Mouse (Mus musculus): ENCODE measurements at regions not wholly inside any gene's neighbourhood (a gene's known extent, or its start where the extent isn't known, plus 50 kb on each side); places are given as distances from the start of the nearest gene placed in this dataset.

DNA sequence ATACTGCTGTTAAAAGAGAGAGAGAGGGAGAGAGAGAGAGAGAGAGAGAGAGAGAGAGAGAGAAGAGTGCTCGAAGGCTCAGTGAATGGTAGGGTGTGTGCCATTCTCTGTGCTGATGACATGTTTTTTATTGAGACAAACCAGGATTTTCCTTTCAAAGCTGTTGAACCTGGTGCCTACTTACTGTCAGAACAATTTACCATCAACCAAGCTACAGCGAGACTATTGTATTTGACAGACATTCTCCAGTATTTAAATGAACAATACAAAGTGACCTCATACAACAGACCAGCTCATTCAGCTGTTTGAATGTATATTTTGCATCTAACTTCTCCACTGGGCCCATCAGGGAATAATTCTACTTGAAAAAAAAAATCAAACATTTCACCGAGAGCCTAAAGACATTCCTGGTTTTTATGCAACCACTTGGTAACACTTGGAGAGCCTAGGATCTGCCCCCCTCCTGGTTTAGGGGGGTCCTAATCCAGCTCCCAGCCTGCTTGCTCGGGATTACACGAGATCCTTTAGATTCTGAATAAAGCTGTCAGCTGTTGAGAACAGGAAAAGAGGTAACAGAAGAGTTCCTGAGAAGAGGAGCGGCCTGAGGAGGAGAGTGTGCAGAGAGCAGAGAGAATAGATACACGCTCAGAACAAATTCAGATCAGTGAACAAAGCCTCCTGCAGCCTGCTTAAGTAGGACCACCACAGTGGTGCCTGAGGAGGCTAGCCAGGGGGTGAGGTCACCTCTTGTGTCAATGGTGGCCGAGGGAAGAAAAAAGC, 117.3 kb downstream of the Anapc10 start:
- peak; percentile 44; the same call in 1 of the 2 replicates for ATAC-seq (ENCODE audit: low FRiP score, low read depth)
- Histone ChIP-seq H3K27ac (no peak overlapping the region), H3K9ac (no peak overlapping the region), H3K9me3 (no peaks in the 10 kb centered on the region), H3K27me3 (replicated peaks) (no peaks in the 10 kb centered on the region), H3K4me1 (peaks cover 5% of the 10 kb centered on the region; the same call in 1 of the 2 replicates), H3K36me3 (no peaks in the 10 kb centered on the region), H3K4me2 (replicated peaks) (peak overlapping the region; percentile 24; the same call in 1 of the 2 replicates), H3K4me3 (no peak overlapping the region)
- 31% methylated on average over 8 of the region's 8 CpGs for WGBS

GRCm38 (mm10) chr8:79829543-79829890, 117.9 kb downstream of the Anapc10 start:
- Histone ChIP-seq H3K9ac (no peak overlapping the region), H3K4me1 (peaks cover 5% of the 10 kb centered on the region; the same call in 1 of the 2 replicates), H3K9me3 (no peaks in the 10 kb centered on the region), H3K36me3 (no peaks in the 10 kb centered on the region), H3K27ac (no peak overlapping the region), H3K27me3 (replicated peaks) (no peaks in the 10 kb centered on the region), H3K4me2 (replicated peaks) (peak overlapping the region; percentile 24; the same call in 1 of the 2 replicates), H3K4me3 (no peak overlapping the region)
- no peak for ATAC-seq (ENCODE audit: low FRiP score, low read depth)
- WGBS = 25% methylated on average over 11 of the region's 11 CpGs

DNA sequence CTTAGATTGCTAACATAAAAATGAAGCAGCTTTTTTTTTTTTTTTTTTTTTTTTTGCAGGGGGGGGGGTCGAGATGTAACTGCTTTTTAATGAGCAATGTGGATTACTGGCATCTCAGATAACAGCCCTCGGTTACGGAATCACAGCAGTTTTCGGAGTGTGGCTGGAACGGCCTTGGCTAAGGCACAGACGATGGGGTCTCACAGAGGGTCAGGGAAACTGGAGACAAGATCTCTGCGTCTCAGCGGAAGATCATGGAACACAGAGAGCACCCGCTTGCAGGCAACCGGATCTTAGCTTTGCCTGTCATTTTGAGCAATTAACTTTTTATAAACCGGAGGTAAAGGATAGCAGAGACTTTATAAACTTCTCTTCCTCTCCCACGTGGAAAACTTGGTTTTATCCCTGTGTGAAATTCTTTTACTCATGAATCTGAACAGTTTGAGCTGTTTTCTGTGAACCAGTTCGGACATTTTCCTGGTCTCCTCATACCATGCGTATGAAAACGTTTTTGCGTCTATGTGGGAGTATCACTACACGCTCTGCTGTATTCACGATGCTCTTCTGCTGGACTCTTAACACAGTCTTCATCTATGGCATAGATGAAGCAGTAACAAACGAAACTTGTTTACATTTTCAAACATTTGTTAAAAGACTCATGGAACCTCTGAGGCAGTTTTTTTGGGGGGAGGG, 118.5 kb downstream of the Anapc10 start:
- H3K4me1 ChIP-seq = peaks cover 5% of the 10 kb centered on the region; the same call in 1 of the 2 replicates
- no peak for ATAC-seq (ENCODE audit: low FRiP score, low read depth)
- no peaks in the 10 kb centered on the region for H3K36me3 ChIP-seq
- H3K4me2 ChIP-seq (replicated peaks) = no peak overlapping the region
- H3K4me3 ChIP-seq = no peak overlapping the region
- no peak overlapping the region for H3K9ac ChIP-seq
- no peaks in the 10 kb centered on the region for H3K9me3 ChIP-seq
- 78% methylated on average over 19 of the region's 19 CpGs for WGBS
- no peak overlapping the region for H3K27ac ChIP-seq
- H3K27me3 ChIP-seq (replicated peaks) = no peaks in the 10 kb centered on the region

GRCm38 (mm10) chr8:79838961-79839360, 127.3 kb downstream of the Anapc10 start:
- Histone ChIP-seq H3K36me3 (no peaks in the 10 kb centered on the region), H3K4me2 (replicated peaks) (no peak overlapping the region), H3K4me3 (no peak overlapping the region), H3K9me3 (no peaks in the 10 kb centered on the region), H3K27me3 (replicated peaks) (no peaks in the 10 kb centered on the region), H3K27ac (no peak overlapping the region), H3K9ac (no peak overlapping the region), H3K4me1 (no peaks in the 10 kb centered on the region)
- ATAC-seq (ENCODE audit: low FRiP score, low read depth) = no peak
- 86% methylated on average over 1 of the region's 1 CpGs for WGBS

- Histone ChIP-seq H3K9me3 (no peaks in the 10 kb centered on the region), H3K9ac (no peak overlapping the region), H3K27ac (no peak overlapping the region), H3K27me3 (replicated peaks) (no peaks in the 10 kb centered on the region), H3K4me3 (no peak overlapping the region), H3K4me1 (no peaks in the 10 kb centered on the region), H3K4me2 (replicated peaks) (no peak overlapping the region), H3K36me3 (no peaks in the 10 kb centered on the region)
- no peak for ATAC-seq (ENCODE audit: low FRiP score, low read depth)
- WGBS = 66% methylated on average over 7 of the region's 7 CpGs
Observed at GRCm38 (mm10) chr8:79849982-79850514, 138.4 kb downstream of the Anapc10 start.

GRCm38 (mm10) chr8:79850519-79850918, 138.9 kb downstream of the Anapc10 start:
- no peak for ATAC-seq (ENCODE audit: low FRiP score, low read depth)
- H3K27me3 ChIP-seq (replicated peaks) = no peaks in the 10 kb centered on the region

GRCm38 (mm10) chr8:79872416-79873077, 160.9 kb downstream of the Anapc10 start:
- Histone ChIP-seq H3K4me2 (replicated peaks) (no peak overlapping the region), H3K4me1 (no peaks in the 10 kb centered on the region), H3K27ac (no peak overlapping the region), H3K36me3 (no peaks in the 10 kb centered on the region), H3K9me3 (no peaks in the 10 kb centered on the region), H3K4me3 (no peak overlapping the region), H3K27me3 (replicated peaks) (no peaks in the 10 kb centered on the region), H3K9ac (no peak overlapping the region)
- WGBS = 77% methylated on average over 7 of the region's 7 CpGs
- ATAC-seq (ENCODE audit: low FRiP score, low read depth) = no peak

More at GRCm38 (mm10) chr8:79850519-79850918, 138.9 kb downstream of the Anapc10 start:
- no peak overlapping the region for H3K9ac ChIP-seq
- H3K4me2 ChIP-seq (replicated peaks) = no peak overlapping the region
- no peak overlapping the region for H3K4me3 ChIP-seq
- 75% methylated on average over 6 of the region's 6 CpGs for WGBS
- H3K9me3 ChIP-seq = no peaks in the 10 kb centered on the region
- H3K4me1 ChIP-seq = no peaks in the 10 kb centered on the region
- no peak overlapping the region for H3K27ac ChIP-seq
- no peaks in the 10 kb centered on the region for H3K36me3 ChIP-seq

DNA sequence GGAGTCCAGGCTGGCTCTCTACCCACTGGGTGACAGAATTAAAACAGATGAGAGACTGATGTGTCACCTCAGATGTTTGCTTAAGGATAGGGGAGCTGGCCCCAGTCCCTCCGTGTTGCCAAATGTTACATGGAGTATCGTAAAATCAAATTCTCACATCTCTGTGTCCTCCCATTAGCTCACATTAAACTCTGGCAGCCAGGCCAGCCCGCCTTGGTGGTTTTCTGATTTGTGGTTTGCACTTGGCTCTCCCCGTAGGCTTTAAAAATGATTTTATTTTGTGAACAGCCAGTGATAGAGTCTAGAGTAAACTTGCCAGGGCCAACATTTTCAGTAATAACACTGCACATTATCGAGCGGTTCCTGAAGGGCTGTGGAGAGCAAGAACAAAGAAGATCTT, 149.8 kb downstream of the Hhip start:
- Histone ChIP-seq H3K4me3 (no peak overlapping the region), H3K36me3 (no peaks in the 10 kb centered on the region), H3K4me1 (no peaks in the 10 kb centered on the region), H3K9me3 (no peaks in the 10 kb centered on the region), H3K27ac (no peak overlapping the region), H3K27me3 (replicated peaks) (no peaks in the 10 kb centered on the region; the same call in 1 of the 2 replicates), H3K9ac (no peak overlapping the region), H3K4me2 (replicated peaks) (no peak overlapping the region)
- no peak for ATAC-seq (ENCODE audit: low FRiP score, low read depth)
- 74% methylated on average over 6 of the region's 6 CpGs for WGBS
